Mouse (Mus musculus) MEL (cell line): ENCODE measurements at regions not wholly inside any gene's neighbourhood (a gene's known extent, or its start where the extent isn't known, plus 50 kb on each side); places are given as distances from the start of the nearest gene placed in this dataset.

ENCODE experiments used
- CTCF ChIP-seq, 3 experiments: IDR thresholded peaks in 2 of 3; conservative IDR thresholded peaks in 1 of 3; 2 replicates each; pipeline ENCODE4 v1.5.1; 2011 to 2012; ENCODE audit warnings: low read length in 3 of 3, low read depth in 2 of 3, mild to moderate bottlenecking in 2 of 3, improper control_type of control experiment in 1 of 3, inconsistent platforms in 1 of 3, mixed read lengths in 1 of 3, moderate library complexity in 1 of 3; ENCODE audit not compliant: control insufficient read depth in 1 of 3, insufficient read depth in 1 of 3, poor library complexity in 1 of 3, severe bottlenecking in 1 of 3
- E2F4 ChIP-seq: IDR thresholded peaks from 2 replicates; pipeline ENCODE4 v1.6.1; 2011; ENCODE audit warnings: low read depth, low read length, improper control_type of control experiment, borderline replicate concordance
- EP300 ChIP-seq, 2 experiments: IDR thresholded peaks; 2 replicates each; pipeline ENCODE4 v1.6.1; 2011; ENCODE audit warnings: improper control_type of control experiment in 2 of 2, low read length in 2 of 2, low read depth in 1 of 2, mild to moderate bottlenecking in 1 of 2
- GABPA ChIP-seq: IDR thresholded peaks from 2 replicates; pipeline ENCODE4 v1.6.1; 2012; ENCODE audit warnings: low read depth, mild to moderate bottlenecking, inconsistent platforms, low read length, improper control_type of control experiment, moderate library complexity
- GATA1 ChIP-seq: IDR thresholded peaks from 2 replicates; pipeline ENCODE4 v1.6.1; 2011; ENCODE audit warnings: low read depth, low read length, improper control_type of control experiment
- MAFK ChIP-seq: IDR thresholded peaks from 2 replicates; pipeline ENCODE4 v1.6.1; 2011; ENCODE audit warnings: low read depth, mild to moderate bottlenecking, low read length, improper control_type of control experiment, borderline replicate concordance
- MAX ChIP-seq: IDR thresholded peaks from 2 replicates; pipeline ENCODE4 v1.6.1; 2011; ENCODE audit warnings: low read length, improper control_type of control experiment
- MXI1 ChIP-seq: IDR thresholded peaks from 2 replicates; pipeline ENCODE4 v1.6.1; 2011; ENCODE audit warnings: mild to moderate bottlenecking, low read depth, low read length, improper control_type of control experiment
- MYC ChIP-seq: IDR thresholded peaks from 2 replicates; pipeline ENCODE4 v1.6.1; 2011; ENCODE audit warnings: low read depth, mild to moderate bottlenecking, low read length, improper control_type of control experiment, moderate library complexity
- NRF1 ChIP-seq: IDR thresholded peaks from 2 replicates; pipeline ENCODE4 v1.6.1; 2014; ENCODE audit warnings: low read depth, mild to moderate bottlenecking, inconsistent platforms, low read length, improper control_type of control experiment, moderate library complexity; ENCODE audit not compliant: poor library complexity, insufficient read depth, severe bottlenecking
- POLR2A ChIP-seq, 2 experiments: IDR thresholded peaks; 2 replicates each; pipeline ENCODE4 v1.6.1; 2011 to 2012; ENCODE audit warnings: low read length in 2 of 2, mild to moderate bottlenecking in 2 of 2, control low read depth in 1 of 2, improper control_type of control experiment in 1 of 2, low read depth in 1 of 2, moderate library complexity in 1 of 2; ENCODE audit not compliant: control insufficient read depth in 1 of 2, insufficient read depth in 1 of 2, poor library complexity in 1 of 2
- RAD21 ChIP-seq: IDR thresholded peaks from 2 replicates; pipeline ENCODE4 v1.6.1; 2011; ENCODE audit warnings: mild to moderate bottlenecking, low read depth, low read length, improper control_type of control experiment
- TAL1 ChIP-seq: IDR thresholded peaks from 2 replicates; pipeline ENCODE4 v1.6.1; 2012; ENCODE audit warnings: mild to moderate bottlenecking, inconsistent platforms, low read length, moderate library complexity, mixed read lengths
- ZKSCAN1 ChIP-seq: IDR thresholded peaks from 2 replicates; pipeline ENCODE4 v1.6.1; 2012; ENCODE audit warnings: low read depth, mild to moderate bottlenecking, inconsistent platforms, low read length, improper control_type of control experiment, moderate library complexity

DNA sequence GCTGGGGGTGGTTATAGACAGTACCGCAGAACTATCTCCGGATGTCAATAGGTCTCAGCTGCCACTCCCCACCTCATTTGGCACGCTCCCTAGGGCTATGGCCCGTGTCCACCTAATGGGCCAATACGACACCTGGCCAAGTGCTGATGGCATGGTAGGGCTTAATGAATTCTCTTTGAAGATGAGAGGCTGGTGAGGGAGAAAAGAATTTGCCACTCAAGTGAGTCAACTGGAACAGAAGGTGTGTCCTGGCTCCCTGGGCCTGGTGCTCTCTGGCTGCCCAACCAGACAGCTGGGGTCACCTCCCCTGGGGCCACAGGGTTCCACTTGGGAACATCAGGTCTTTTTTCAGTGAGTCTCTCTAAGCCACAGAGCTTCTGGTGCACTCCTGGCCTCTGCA, 187.7 kb upstream of the Lpp start:
- TF ChIP-seq EP300 (IDR thresholded peaks at IDR 0.05; ENCODE audit: low read depth in 1 of 2, low read length in 2 of 2) (no peak), POLR2A (IDR thresholded peaks at IDR 0.05; ENCODE audit: control insufficient read depth in 1 of 2, insufficient read depth in 1 of 2, low read depth in 1 of 2, low read length in 2 of 2, poor library complexity in 1 of 2) (no peak), CTCF (IDR thresholded peaks at IDR 0.05 in 2 of 3, conservative IDR thresholded peaks at IDR 0.05 in 1 of 3; ENCODE audit: control insufficient read depth in 1 of 3, insufficient read depth in 1 of 3, low read depth in 2 of 3, low read length in 3 of 3, poor library complexity in 1 of 3, severe bottlenecking in 1 of 3) (no peak), TAL1 (no peak), MAX (no peak), NRF1 (no peak), MAFK (no peak), MXI1 (no peak), ZKSCAN1 (no peak), MYC (no peak), GATA1 (no peak), GABPA (no peak), E2F4 (no peak), RAD21 (no peak)
